Mouse (Mus musculus) frontal cortex, postnatal 36 days (tissue): Measurements from ENCODE around the gene Ncoa3.

Source experiments
- DNase-seq, 2 experiments: peaks; one replicate each; pipeline ENCODE4 v3.0.0; 2022; ENCODE audit warnings: low spot score in 2 of 2

Gene Ncoa3

DNA sequence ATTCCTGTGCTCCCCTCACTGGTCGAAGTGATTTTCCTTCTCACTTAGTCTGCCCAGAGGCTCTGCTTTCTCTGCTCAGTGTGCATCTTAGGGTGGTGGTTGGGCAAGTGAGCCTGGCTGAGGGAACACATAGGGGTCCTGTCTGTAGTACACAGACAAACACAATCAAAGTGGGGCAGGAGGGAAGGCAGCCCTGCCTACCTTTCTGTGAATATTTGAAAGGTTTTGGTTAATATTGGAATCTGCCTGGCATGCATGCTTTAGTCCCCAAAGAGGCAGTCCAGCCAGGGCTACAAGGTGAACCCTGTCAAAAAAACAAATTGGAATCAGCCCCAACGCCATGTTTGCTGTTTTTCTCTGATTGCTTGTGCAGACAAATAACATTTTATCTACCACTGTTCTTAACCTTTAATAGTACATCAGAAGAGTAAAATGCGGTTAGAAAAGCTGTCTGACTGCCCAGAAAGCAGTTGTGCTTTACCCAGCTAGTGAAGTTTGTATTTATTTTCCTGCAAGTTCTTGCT lies 42.6 kb downstream of the Ncoa3 start:
- no peak for DNase-seq

DNA sequence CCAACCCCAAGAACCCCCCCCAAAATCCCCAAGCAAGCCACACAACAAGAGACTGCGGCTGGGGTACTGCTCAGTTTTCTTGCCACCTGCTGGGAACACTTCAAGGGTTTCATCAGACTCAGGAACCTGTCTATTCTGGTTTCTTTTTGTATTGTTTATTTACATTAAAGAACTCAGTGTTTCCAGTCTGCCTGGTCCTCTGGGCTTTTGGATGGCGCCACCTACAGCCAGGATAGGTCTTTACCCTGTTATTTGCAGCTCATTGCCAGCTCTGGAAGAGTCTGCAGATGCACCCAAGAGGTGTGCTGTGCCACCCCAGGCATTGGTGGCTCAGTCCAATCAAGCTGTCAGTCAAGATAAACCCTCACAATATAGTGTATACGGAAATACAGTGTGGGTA lies 43.3 kb downstream of the Ncoa3 start:
- peak in 1 of 2 experiments; percentile 48 for DNase-seq

DNA sequence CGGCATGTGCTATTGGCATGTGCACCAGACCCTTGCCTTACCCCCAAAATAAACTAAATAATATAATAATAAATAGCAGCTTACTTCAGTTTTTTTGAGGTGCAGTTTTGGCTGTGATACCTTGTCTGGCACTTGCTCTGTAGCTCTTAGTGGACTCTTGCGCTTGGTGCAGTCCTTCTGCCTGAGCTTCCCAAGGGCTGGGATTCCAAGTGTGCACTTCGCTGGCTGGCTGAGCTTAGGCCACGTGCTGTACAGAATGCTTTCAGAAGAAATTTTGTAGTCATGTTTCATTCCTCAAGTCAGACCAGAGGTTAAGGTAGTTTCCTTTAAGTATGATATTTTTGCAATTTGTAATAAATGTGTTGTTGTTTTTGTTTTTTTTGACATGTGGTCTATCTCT lies 47.2 kb downstream of the Ncoa3 start:
- DNase-seq: no peak

DNA sequence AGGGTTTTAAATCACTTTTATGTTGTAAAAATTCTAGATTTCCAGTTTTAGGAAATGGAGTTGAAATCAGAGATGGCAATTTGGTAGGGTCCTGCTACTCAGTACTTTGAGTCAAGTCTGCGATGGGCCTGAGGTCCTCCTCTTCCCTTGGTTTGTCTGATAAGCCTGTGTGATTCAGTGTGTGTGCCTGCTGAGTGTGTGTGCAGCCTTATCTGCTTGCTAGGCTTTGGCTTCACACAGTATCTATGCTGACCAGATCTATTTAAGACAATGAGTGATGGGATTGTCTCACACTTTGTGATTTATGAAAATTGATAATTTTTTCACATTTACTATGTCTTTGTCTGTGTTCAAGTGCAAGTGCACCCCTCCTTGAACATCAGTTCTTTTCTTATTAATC lies 50.1 kb downstream of the Ncoa3 start:
- no peak for DNase-seq

DNA sequence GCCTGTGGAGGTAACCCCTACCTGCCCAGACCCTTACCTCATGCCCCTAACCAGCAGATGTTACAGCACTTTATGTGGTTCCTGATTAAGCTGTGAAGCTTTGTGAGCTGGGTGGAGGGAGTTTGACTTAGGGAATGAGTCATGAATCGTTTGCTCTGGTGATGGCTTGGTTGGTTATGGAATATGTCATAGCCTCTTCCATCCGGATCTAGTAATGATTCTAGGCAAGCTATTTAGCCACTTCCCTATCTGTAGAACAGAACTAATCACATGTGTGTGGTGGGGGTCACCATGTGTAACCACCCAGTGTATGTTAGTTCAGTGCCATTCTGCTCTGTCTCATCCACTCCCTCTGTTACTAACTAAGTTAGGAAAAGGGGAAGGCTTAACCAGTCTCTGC lies 52.6 kb downstream of the Ncoa3 start:
- no peak for DNase-seq

DNA sequence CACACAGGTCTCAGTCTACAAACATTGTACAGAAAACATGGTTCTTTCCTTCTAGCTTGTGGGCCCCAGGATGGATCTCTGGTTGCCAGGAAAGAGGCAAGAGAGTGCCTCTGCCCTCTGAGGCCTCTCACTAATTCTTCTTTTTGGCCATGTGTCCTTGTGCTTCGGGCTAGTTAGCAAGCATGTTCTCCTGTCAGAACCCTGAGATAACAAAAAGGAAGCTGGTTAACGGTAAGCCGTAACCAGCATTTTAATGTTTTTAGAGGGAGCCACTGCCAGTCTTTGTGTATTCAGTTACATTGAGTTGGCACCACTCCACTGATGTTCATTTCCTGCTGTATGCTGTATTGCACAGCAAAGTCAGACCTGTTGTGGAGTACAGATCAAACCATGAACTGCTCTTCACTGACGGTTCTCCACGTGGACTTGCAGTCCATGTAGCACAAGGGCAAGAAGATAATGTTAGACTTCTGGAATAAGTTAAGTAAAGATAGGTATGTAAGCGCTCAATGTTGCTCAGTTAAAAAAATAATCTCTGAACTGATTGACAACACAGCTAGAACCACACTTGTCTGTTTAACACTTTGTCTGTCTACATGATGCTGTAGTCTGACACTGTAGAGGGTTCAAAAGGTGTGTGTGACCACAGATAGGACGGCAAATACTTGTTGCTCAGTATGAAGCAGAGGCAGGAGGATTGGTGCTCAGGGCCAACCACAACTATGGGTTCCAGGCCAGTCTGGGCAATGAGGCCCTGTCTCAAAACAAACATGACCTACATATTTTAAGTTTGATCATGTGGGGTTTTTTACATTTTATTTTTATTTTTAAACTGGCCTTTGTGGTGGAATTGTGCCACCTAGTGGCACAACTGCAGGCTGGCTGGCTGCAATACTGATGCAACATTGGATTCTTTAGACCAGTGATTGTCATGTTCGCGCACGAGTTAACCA lies 53.4 kb downstream of the Ncoa3 start:
- peak in 1 of 2 experiments; percentile 38 for DNase-seq

DNA sequence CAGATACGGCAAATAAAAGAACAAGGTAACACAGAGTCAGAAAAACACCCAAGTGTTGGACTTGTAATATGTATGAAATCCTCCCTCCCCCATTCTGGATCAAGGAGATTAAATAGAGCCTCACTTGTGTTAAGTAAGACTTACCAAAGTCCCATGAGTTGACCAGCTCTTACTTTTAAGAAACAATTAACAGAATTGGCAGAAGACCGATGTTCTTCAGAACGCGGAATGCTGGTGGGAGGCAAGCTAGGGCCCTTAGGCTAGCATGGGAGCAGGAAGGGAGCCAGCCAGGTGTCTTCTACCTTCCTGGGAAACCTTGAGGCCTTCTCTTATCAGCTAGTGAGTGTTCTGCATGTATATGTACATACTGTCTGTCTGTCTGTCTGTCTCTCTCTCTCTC lies 55.5 kb downstream of the Ncoa3 start:
- no peak for DNase-seq

DNA sequence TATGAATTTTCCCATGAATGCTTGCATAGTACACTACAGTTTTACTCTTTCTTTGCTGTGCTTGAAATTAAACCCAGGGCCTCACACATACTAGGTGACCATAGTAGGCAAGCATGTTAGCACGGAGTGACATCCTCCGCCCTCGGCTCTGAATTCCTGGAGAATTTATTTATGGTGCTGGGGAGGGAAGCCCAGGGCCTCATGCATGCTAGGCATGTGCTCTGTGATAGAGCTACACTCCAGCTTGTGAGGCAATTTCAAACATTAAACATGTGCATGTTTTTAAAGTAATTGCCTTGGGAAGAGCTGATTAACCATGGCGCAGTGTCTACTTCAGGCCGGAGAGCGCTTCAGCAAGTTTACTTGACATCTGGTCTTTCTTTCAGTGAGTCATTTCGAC lies 56.4 kb downstream of the Ncoa3 start:
- DNase-seq: no peak

DNA sequence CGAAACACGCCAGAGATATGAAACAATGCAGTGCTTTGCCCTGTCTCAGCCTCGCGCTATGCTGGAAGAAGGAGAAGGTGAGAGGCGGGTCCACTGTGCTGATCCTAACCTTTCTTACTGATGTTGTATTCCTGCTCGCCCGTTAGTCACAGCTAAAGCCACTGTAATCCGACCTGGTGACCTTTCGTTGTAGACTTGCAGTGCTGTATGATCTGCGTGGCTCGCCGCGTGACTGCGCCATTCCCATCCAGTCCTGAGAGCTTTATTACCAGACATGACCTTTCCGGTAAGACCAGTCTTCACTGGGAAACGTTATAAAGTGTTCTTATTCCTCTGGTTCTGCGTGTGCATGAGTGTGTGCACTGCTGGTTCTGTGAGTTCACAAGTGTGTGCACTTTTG lies 59.0 kb downstream of the Ncoa3 start:
- no peak for DNase-seq

DNA sequence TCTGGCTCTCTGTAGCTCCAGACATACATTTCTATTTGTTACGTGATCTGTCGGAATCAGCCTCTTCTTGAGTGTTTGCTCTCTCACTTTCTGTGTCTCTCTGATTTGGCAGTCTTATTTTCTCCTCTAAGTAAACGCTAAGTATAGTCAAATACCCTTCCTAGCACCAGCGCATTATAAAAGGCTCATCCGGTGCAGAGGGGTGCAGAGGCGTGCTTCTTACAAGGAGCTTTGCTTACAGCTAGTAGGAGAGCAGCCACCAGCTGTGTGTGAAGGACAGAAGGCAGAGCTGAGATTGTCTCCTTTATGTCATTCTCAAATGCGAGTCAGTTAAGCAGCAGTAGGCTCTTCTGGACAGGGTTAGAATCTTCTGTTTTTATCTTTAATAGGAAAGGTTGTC lies 59.5 kb downstream of the Ncoa3 start:
- peak in 1 of 2 experiments; percentile 65 for DNase-seq

DNA sequence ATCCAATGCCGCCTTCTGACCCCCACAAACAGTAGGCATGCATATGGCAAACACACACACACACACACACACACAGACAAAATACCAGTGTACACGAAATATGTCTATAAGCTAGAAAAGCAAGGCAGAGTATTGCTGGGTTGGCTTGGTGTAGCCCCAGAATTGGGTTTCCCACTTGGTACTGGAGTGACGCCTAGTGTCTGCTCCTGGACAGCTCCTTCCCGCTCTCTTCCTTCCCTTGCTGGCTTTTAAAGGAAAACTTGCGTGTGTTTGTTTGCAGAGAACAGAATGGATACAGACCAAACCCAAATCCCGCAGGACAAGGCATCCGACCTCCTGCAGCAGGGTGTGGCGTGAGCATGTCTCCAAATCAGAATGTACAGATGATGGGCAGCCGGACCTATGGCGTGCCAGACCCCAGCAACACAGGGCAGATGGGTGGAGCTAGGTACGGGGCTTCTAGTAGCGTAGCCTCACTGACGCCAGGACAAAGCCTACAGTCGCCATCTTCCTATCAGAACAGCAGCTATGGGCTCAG lies 61.6 kb downstream of the Ncoa3 start:
- DNase-seq: no peak

DNA sequence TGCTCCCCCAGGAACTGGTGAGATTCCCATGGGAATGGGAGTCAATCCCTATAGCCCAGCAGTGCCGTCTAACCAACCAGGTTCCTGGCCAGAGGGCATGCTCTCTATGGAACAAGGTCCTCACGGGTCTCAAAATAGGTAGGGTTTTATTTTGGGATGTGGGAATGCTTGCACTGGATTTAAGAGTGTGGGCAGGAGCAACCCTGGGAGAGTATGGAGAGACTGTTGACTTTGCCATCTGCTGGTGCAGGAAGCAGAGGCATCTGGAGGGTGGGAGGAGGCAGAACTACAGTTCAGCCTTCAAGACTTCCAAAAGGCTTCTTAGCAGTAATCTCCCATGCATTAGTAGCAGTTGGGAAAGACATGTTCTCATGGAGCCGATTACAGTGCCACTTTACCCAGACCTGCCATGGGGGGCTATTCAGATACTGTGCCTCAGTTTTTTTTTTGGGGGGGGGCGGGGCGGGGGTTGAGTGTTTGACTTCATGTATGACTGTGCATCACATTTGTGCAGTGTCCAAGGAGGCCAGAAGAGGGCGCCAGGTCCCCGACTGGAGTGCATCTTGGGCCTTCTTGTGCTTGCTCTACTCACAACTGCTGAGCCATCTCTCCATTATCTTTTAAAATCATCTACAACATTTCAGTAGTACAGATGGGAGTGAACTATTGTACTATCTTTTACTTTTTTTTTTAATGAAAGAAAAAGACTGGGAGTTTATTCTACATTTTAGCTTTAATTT lies 67.4 kb downstream of the Ncoa3 start:
- DNase-seq: peak; percentile 65 to 89

DNA sequence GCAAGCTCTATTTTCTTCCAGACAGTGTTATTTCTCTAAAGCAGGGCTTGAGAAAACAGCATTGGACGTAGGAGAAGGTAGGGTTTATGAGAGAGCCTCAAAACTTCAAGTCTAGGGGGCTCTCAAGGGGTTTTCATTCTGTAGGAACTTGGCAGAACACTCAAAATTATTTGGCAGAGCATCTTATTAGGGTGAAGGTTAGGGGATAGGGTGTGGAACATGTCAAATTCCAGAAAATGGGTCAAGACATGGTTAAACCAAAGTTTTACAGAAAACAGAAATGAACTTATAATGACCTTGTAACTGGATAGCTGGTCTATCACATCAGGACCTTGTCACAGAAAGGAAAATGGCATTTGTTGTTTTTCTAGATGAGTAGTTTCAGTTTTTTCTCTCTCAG lies 69.6 kb downstream of the Ncoa3 start:
- no peak for DNase-seq

DNA sequence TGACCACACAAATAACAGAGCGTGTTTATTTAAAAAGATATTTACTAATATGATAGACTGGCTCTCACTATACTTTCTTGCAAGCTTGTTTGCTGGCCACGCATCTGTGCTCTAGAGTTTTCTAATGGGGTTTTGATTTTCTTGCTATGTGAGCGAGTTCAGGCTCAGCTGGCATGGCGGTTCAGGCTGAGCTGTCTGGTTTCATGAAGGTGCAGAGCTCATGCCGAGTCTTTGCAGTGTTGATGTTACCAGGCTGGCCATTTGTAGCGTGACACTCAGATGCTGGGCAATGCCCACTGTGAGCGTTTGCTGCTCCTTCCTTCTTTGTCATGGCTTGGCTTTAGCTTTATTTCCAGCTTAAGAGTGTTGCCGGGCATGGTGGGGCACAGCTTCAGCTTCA lies 70.0 kb downstream of the Ncoa3 start:
- DNase-seq: no peak

DNA sequence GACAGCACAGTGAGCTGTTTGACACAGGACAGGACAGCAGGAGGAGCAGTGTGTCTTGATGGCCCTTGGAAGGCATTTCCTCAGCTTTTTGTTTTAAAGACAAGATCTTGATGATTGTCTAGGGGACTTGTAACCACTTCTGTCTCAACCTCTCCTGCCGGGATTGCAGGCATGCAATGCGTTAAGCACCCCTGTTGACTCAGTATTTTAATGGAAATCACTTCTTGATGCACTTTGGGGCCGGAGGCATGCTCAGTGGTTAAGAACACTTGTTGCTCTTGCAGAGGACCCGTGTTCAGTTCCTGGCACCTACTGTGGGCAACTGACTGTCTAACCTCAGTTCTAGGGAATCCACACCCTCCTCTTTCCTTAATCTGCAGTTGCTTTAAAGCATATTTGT lies 74.0 kb downstream of the Ncoa3 start:
- DNase-seq: no peak

DNA sequence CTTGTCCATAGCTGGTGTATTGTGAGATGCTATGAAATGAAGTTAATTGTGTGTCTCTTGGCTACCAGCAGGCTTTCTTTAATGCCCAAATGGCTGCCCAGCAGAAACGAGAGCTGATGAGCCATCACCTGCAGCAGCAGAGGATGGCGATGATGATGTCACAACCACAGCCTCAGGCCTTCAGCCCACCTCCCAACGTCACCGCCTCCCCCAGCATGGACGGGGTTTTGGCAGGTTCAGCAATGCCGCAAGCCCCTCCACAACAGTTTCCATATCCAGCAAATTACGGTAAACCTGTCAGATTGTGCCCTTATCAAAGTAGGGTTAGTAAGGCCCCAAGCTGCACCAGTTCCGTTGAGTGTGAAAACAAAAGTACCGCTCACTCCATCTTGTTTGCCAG lies 75.8 kb downstream of the Ncoa3 start:
- no peak for DNase-seq

DNA sequence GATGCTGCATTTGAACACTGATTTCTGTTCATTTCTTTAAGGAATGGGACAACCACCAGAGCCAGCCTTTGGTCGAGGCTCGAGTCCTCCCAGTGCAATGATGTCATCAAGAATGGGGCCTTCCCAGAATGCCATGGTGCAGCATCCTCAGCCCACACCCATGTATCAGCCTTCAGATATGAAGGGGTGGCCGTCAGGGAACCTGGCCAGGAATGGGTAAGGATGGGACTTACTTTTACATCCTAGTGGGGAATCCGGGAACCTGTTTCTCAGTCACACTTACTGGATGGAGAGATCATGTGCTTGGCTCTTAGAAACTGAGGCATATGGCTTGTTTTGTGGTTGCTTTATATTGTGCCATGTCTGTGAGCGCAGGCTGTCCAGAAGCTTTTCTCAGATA lies 76.7 kb downstream of the Ncoa3 start:
- no peak for DNase-seq

DNA sequence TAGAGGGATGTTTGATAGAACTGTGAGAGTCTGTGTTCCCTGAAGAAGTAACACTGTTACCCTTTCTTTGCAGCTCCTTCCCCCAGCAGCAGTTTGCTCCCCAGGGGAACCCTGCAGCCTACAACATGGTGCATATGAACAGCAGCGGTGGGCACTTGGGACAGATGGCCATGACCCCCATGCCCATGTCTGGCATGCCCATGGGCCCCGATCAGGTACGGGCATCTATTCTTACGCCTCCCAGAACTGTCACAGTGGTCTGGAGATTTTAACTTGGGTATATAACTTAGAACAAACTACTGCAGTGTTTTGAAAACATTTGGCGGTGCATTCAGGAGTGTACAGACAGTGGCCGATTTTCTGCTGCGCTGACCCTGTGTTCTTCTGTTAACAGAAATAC lies 77.3 kb downstream of the Ncoa3 start:
- no peak for DNase-seq

DNA sequence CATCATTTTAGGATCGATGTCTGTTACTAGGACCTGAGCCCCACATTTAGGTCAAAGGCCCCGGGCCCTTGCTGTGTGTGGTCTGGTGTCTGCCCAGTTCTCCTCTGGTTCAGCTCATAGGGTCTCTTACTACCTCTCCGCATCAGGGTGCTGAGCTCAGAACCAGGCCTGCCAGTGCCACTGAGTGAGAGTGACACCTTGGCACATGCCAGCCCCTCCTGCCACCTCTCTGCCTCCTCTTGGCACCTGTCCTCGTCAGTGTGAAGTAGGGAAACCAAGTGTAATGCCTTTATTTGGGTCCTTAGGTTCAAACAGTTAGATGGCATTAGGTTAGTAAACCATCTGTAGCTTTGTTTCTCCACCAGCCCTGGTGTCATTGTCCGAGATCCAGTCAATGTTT lies 79.0 kb downstream of the Ncoa3 start:
- DNase-seq: no peak

DNA sequence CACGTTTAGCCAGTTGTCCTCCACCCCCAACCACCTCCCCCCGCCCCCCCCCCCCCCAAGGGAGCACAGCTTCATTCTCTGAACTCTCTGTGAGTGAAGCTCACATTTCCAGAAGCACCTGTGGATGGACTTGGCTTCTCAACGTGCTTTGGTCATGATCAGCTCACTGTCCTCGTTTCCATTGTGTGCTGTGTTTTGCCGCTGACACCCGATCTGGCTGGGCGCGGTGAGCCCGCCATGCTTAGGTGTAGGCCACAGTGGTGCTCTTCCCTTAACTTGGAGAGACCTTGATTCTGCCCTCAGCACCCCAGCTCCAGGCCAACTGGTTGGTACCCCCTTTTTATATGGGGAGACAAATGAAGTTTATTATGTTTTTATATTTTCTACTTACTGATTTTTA lies 79.5 kb downstream of the Ncoa3 start:
- no peak for DNase-seq

DNA sequence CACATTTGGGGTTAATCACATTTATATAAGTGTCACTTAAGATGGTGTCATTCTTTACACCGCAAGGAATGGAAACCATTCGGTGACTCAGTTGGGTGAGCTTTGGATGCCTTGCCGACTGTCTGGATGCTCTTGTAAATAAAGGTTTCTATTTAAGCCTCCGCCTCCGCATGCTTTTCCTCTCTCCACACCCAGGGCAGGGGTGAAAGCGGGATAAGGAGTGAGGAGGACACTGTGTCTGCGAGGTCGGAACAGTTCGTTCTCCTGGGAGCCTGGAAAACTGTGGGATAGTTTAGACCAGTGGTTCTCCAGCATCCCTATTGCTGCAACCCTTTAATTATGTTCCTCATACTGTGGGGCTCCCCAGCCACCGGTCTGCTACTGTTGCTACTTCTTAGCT lies 80.6 kb downstream of the Ncoa3 start:
- DNase-seq: no peak

DNA sequence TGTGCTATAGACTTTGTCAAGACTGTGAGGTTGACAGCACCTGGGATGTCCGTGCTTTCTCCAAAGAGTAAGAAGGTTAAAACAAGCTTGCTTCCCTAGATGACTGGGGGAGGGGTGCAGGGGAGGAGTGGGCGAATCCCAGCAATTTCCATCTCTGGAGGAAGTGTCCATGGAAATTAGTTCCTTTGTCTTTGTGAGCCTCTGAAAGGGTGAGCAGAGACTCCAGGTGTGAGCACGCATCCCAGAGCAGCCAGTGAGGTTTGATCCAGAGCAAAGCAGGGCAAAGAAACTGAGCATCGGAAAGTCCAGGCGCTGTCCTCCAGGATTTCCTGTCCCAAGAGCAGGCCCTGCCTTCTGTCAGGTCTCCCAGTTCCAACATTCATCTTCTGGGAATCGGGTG lies 81.9 kb downstream of the Ncoa3 start:
- no peak for DNase-seq

DNA sequence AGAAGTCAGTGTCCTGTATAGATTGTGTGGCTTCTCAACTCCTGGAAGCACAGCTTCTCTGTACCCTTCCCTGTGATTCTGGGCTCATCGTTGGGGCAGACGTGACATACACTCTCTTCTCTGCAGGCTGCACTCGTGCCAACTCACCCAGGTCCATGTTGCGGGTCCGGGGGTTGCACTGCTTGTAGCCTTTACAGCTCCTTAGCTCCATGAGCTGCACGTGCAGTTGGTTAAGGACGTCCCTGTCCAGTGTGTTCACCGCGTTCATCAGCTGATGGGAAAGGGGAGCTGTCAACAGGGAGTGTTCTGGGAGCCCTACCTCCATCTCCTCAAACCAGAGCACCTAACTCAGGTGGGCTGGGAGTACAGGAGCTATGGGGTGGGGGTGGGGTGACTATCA lies 84.9 kb downstream of the Ncoa3 start:
- no peak for DNase-seq
